Mouse (Mus musculus) mouse embryonic stem cell (cell line): Measurements from ENCODE around the gene Rnf39.

Experiments
- in situ Hi-C, 2 experiments: fragments of 300-500 bp; cut with MboI; formaldehyde crosslinking; loops; 1 replicate in 1 of 2; 3 replicates in 1 of 2; pipeline ENCODE4 v1.14.3; 2019 to 2020; ENCODE audit warnings: low sequenced_read_pairs in 2 of 2, low pct_unique_long_range_greater_than_20kb in 1 of 2, mixed read lengths in 1 of 2; ENCODE audit not compliant: unreplicated experiment in 1 of 2

Rnf39 gene

DNA sequence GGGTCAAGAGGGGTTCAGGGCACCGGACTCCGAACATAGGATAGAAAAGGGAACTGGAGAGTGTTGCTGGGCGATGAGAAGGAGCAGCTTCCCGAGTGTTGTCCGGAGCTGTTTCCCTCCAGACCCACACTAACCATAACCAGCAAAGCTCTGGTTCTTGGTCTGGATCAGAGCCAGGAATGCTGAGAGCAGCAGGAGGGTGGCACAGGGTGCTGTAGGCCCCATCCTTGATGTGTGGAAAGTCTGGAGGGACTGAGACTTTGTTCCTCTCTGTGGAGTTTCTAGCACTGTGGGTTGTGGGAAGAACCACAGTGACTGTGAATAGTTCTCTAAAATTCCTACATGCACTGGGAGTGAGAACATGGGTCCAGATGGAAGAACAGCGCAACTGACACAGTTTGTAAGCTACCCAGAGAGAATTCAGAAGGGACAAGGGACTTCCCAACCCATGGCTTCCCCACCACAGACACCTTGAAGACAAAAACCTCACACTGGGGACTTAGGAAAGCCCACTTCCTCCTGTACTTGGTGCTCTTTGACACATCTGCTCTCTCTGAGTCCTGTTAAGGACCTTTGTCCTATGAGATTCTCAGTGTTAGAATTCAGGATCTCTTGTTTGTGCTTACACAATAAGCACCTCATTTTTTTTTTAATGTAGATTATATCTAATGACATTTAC is 28.6 kb downstream of the Rnf39 start:
- in situ Hi-C loops = no loop called here

DNA sequence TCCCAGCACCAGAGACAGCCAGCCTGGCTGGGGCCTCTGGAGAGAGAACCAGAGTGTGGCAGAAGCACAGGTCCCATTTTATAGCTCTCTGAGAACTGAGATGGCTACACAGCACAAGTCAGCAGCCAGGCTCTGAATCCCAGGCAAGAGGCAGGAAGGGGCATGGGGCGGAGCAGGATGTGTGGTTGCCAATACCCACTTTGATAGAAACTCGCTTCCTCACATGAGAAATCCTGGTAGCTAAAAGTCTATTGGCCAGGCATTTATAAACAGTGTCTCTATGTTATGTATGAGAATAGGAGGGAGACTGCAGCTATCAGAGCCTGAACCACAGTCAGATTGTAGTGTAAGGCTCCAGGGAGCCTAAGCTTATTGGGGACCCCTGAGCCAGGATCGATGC is 30.1 kb downstream of the Rnf39 start:
- in situ Hi-C loops = no loop called here

DNA sequence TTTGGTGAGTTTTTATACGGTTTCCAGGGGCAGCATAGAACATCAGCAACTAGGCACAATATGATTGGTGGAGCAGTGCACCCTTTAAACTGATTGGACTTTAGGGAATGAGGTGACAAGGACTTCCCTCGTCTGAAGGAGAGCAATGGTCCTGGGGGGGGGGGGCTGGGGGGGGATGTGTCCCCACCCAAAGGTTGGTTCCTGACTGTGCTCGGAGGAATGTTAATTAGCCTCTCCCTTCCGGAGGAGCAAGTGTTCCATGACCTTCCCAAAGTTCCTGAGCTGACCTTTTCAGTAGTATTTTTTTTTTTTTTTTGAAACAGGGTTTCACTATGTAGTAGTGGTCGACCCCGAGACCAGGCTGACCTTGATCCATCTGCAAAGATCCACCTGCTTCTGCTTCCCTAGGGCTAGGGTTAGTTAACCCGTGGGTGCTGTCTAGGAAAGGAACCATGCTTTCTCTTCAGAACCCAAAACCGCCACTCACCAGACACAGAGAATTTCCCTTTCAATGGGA is 30.6 kb downstream of the Rnf39 start:
- in situ Hi-C loops = no loop called here

DNA sequence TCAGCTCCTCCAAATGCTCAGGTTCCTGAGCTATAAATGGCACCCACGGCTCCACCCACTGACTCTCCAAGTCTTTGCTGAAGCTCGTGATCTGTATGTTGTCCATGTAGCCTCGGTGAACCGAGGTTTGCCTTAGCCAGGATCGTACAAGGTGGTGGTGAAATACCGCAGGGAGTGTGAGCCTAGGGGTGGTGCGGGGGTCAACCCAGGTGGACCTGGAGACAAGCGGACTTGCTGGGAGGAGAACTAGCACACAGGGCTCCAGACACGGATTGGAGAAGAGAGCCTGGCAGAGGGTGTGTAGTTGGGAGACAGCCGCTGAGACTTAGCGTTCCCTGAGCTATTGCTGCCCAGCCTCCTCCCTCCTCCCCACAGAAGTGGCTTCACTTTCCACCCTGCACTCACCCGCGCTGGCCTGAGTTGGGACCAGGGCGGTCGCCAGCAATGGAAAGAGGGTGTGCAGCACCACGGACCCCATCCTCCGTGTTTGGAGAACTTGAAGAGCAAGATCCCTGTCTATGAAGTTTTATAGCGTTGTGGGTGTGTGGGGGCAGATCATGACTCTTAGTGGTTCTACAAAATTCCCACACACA is 38.6 kb downstream of the Rnf39 start, which contains the start of gene 2410137M14Rik:
Gene 2410137M14Rik, minus strand, starts transcription at position 17 of the 593 bp plus-strand sequence.
- in situ Hi-C loops = loop anchor here in 1 of 2 experiments (25.0 kb wide), 1 partner anchor 1469 kb away; the partner anchor contains the start of genes Cchcr1, Pou5f1 and Tcf19

DNA sequence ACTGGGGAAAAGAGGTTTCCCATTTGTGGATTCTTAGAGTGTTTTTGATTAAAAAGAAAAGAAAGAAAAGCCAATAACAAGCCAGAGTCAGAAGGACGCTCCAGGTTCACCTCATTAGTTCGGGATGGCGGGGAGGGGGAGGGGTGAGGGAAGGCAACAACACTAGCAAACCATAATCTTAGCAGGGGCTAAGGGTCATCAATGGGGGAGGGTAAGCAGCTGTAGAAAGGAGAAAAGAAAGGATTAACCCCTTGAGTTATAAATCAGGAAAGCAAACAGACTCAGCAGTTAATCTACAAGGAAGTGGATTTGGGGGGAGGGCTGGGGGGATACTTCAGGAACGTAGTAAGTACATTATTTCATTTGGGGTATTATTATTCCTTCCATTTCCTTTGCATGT is 39.1 kb downstream of the Rnf39 start:
- in situ Hi-C loops = loop anchor here in 1 of 2 experiments (25.0 kb wide), 1 partner anchor 1470 kb away; the partner anchor contains the start of genes Cchcr1, Pou5f1 and Tcf19

DNA sequence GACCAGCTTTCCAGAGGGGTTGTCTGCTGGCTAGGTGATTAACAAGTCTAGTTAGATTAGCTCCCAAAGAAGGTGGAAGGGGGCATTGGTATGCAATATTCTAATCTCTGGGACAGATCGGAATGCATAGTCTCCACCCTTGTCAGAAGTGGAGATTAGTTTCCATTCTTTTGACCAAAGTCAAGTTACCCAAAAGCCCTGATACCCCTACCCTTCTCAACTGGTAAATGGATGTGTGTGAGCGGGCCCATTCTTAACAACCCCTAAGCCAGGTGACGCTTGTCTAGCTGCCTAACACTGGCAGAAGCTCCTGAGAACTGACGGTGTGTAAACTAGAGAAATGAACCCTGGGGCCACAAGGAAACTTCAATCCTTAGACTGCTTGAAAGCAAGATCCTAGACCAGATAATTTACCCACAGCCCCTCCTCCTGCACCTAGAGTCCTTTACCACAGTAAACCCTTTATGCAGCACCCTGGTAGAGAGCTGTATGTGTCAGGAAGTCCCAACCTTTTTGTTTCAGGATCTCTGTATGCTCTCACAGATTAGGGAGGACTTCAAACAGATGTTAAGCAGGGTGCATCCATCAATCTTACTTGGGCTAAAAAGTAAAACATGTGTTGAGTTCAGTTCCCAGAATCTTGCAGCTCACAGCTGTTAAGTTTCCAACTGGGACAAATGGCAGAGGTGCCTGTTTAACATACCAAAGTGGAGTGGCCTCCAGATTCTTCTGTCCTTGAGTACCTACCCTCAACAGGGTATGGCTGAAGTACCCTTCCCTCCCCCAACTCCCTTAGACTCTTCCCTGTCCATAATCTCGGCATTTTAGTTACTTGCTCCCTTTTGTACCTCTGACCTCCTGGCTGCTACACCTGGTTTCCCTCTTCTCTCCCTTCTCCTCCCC is 39.8 kb downstream of the Rnf39 start:
- in situ Hi-C loops = loop anchor here in 1 of 2 experiments (25.0 kb wide), 1 partner anchor 1470 kb away; the partner anchor contains the start of genes Cchcr1, Pou5f1 and Tcf19

DNA sequence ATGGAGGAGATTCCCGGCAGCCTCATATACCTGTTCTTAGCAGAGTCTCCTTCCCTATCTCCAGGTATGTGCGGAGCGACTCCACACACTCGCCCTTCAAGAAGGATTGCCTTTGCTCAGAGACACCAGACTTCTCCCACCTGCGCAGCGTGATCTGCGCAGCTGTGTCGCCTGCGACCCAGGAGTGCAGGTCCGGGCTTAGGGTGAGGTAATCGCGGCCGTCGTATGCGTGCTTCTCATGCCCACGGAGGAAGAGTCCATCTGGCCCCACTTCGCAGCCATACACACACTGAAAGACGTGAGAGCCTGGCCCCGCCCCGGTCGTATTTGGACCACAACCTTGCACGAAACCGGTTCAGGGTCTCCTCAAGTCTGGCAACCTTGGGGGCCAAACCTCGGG is 45.8 kb downstream of the Rnf39 start:
- in situ Hi-C loops = loop anchor here in 1 of 2 experiments (25.0 kb wide), 1 partner anchor 1476 kb away; the partner anchor contains the start of genes Cchcr1, Pou5f1 and Tcf19

DNA sequence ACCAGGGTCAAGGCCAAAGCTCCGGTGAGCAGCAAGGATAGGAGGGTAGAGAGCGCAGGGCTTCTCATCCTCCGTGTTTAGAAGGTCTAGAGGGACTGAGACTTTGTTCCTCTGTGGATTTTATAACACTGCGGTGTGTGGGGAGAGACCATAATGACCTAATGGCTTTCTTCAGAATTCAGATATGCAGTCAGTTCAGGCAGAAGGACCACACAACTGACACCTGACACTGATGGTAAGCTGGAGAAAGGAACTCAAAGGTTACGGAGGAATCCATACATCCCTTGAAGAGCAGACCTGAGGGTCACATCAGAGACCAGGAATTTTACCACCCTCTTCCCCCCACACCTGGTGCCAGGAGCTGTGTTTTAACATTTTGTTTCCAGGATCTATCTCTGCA is 46.7 kb downstream of the Rnf39 start, which contains the start of gene H2-M5:
Gene H2-M5, minus strand, starts transcription at position 101 of the 400 bp plus-strand sequence.
- in situ Hi-C loops = loop anchor here in 1 of 2 experiments (25.0 kb wide), 1 partner anchor 1477 kb away; the partner anchor contains the start of genes Cchcr1, Pou5f1 and Tcf19

DNA sequence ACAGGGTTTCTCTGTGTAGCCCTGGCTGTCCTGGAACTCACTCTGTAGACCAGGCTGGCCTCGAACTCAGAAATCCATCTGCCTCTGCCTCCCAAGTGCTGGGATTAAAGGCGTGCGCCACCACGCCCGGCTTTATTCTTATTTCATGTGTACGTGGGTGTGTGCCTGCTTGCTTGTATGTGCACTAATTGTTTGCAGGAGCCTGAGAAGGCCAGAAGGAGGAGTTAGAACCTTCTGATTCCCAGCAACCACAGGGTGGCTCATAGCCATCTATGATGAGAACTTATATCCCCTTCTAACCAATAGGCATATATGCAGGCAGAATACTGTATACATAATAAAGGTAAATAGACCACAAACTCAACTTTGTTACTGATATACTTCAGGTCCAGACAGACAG is 47.9 kb downstream of the Rnf39 start:
- in situ Hi-C loops = loop anchor here in 1 of 2 experiments (25.0 kb wide), 1 partner anchor 1478 kb away; the partner anchor contains the start of genes Cchcr1, Pou5f1 and Tcf19

DNA sequence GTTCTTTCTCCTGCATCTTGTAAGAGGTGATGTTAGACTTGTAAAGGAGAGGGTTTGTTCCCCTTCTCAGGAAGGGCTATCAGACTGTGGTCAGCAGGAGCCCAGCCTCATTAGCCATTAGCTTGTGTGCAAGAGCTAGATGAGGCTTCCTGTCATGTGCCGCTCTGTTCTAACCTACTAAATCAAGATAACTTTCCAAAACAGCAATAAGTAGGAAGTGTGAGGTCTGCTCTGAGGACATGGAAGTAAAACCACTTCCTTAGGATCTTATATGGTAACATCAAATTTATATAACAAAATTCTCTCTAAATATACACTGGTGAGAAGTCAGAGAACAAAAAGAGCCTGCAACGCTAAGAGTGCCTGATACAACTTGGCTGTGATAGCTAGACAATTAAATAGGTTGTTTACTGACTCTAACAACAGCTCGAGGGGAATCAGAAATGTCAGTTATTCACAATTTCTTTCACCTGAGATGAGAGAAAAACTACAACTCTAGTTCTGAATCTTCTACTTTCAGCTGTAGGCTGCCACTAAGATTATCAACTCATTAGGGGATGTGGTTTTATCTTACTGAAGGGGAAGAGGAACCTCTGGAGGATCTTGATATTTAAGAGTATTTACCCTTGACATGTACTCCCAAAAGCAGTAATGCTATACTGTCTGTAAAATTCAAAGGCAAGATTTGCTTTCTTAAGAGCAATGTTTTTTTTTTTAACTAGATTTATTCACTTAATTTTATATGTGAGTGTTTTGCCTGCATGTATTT is 49.8 kb downstream of the Rnf39 start:
- in situ Hi-C loops = loop anchor here in 1 of 2 experiments (25.0 kb wide), 1 partner anchor 1480 kb away; the partner anchor contains the start of genes Cchcr1, Pou5f1 and Tcf19

DNA sequence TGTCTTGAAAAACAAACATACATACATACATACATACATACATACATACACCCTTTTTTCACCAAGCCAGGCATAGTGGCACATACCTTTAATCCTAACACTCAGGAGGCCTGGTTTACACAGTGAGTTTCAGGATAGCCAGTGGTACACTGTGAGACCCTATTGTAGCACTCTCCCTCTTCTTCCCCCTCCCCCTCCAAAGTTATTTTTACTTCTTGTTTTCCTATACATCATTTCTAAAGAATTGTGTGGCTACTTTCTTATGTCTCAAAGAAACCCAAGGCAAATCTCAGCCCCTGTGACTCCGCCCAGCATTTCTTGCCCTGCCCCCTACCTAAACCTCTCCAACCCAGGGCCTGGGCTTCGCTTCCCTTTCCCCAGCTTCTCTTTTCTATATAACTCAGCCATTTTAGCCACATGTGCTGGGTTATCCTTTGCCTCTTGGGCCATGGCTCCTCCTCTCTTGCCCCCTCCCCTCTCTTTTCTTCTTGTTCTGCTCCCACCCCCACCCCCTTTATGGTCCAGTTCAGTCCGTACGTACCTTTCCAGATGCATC is 51.1 kb downstream of the Rnf39 start:
- in situ Hi-C loops = loop anchor here in 1 of 2 experiments (25.0 kb wide), 1 partner anchor 1482 kb away; the partner anchor contains the start of genes Cchcr1, Pou5f1 and Tcf19

DNA sequence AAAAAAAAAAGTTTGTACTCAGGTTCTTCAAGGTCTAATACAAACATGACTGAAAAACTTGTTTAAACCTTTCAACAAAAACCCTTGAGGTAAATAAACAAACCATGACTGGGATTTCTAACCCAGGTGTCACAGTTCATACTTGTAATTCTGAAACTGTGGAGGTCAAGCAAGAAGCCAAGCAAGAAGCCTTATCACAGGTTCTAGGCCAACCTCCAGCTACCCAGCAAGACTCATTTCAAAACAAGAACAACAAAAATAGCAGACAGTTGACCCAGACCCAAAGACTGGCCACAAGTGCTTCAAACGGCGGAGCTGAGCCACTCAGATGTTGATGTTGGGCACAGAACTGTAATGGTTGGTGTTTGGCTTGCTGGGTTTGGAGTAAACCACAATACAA is 51.8 kb downstream of the Rnf39 start:
- in situ Hi-C loops = loop anchor here in 1 of 2 experiments (25.0 kb wide), 1 partner anchor 1482 kb away; the partner anchor contains the start of genes Cchcr1, Pou5f1 and Tcf19

DNA sequence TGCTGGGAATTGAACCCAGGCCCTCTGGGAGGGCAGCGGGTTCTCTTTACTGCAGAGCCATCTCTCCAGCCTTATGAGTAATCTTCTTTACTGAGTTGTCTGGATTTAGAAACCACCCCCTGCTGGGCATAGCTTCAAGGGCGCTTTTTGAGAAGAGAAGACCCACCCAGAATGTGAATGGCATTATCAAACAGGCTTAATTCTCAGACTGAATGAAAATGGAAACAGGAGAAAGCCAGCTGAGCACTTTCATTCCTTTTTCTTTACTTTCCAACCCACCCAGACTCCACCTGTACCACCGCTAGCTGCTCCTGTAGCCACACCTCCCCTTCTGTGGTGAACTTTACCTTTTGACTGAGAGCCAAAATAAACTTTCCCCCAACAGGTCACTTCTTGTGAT is 52.7 kb downstream of the Rnf39 start:
- in situ Hi-C loops = loop anchor here in 1 of 2 experiments (25.0 kb wide), 1 partner anchor 1483 kb away; the partner anchor contains the start of genes Cchcr1, Pou5f1 and Tcf19

DNA sequence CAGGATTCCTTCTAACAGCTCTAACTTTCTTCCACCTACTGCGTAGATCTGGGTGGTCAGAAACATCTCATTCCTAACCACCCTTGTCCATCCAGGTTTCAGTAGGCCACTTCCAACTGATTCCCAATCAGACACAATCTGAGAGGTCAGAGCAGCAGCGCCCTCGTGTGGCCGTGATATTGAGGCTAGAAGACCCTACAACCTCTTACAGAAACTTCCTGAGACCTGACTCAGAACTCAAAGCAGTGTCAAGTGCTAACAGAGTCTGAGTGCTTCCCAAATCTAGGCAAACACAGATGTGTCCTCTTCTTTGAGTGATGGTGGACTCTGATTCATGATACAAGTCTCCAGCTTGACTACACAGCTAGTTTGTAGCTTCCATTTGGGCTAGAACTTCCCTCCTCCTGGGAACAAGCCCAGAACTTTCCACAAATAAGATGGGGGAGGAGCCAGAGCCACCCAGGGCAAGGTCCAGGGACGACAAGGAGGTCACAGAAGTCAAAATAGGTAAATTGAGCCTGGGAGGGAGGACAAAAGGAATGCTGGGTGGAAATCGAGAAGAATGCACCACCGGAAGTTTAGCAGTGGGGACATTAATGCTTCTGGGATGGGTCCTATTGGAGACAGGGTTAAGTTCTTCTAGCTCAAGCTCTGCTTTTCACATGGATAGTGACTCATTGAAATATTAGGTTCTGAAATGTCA is 54.5 kb downstream of the Rnf39 start:
- in situ Hi-C loops = loop anchor here in 1 of 2 experiments (25.0 kb wide), 1 partner anchor 1485 kb away; the partner anchor contains the start of genes Cchcr1, Pou5f1 and Tcf19
